Mouse (Mus musculus): ENCODE measurements around the gene Slc25a23.

The Slc25a23 gene

DNA sequence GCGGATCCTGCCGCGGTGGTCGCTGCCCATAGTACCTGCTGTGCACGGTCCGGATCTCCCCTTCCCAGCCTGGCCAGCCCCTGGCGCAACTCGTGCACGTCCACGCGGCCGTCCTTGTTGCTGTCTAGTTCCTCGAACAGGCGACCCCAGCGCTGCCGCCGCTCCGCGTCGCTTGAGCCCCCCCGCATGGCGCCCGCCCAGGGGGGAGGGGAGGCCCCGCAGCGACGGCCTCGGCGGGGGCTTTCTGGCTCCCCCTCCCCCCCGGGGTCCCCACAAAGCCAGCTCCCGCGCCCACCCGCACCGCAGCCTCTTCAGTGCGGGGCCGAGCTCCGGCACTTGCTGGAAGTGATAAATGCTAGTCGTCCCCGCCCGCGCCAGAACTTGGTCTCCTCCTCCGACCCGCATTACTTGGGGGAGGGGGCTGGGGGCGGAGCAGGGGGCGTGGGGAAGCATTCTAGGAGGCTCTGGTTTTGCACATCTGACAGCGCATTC lies at the start of gene Slc25a23:
Gene Slc25a23 (minus strand): TSS at position 378 of the 492 bp plus-strand sequence.
- under 1% methylated on average over 45 of the region's 45 CpGs for WGBS

- WGBS: 84% methylated on average over 5 of the region's 5 CpGs
Observed at GRCm38 (mm10) chr17:57108666-57109171, 49.1 kb upstream of the Slc25a23 start.

- WGBS: 92% methylated on average over 7 of the region's 7 CpGs
Observed at GRCm38 (mm10) chr17:57108040-57108665, 48.5 kb upstream of the Slc25a23 start.

GRCm38 (mm10) chr17:57107064-57107463 lies 47.4 kb upstream of the Slc25a23 start:
- WGBS: 93% methylated on average over 5 of the region's 5 CpGs

- WGBS: 36% methylated on average over 9 of the region's 9 CpGs
Observed at GRCm38 (mm10) chr17:57106035-57106368, 46.3 kb upstream of the Slc25a23 start.

DNA sequence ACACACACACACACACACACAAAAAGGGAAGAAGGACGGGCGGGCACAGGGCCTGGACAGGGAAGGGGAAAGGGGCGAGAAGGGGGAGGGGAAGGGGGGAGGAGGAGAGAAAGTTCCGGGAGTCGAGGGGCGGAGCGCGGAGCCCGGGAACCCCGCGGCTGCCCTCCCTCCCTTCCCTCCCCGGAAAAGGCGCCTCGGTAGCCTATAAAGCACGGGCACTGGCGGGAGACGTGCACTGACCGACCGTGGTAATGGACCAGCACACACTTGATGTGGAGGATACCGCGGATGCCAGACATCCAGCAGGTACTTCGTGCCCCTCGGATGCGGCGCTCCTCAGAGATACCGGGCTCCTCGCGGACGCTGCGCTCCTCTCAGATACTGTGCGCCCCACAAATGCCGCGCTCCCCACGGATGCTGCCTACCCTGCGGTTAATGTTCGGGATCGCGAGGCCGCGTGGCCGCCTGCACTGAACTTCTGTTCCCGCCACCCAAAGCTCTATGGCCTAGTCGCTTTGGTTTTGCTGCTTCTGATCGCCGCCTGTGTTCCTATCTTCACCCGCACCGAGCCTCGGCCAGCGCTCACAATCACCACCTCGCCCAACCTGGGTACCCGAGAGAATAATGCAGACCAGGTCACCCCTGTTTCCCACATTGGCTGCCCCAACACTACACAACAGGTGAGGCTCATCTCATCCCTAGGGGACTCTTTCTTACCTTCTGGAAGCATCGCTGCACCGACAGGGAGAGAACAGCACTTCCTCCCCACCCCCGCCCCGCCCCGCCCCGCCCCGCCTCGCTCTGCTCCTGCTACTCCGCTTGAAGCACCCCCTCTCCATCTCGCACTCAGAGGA lies 45.7 kb upstream of the Slc25a23 start, which contains the start of gene Tnfsf9:
Gene Tnfsf9 (plus strand): TSS at position 145 of the 854 bp plus-strand sequence.
- 1% methylated on average over 57 of the region's 61 CpGs for WGBS

DNA sequence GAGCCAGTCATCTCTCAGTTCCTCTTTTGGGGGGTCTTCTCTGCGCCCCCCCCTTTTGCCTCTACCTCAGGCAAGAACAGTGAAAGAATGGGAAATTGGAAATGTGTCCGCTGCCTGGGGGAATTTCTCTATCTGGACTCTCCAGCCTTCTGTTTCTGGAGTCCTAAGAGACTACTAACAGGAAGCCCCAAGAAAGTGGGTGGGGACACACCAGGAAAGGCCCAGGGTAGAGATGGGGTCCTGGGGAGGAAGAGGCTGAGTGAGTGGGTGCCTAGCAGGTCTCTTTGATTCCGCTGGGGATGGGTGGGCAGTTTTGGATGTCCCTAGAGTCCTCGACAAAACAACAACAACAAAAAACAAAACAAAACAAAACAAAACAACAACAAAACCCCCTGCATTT lies 44.8 kb upstream of the Slc25a23 start:
- 53% methylated on average over 4 of the region's 4 CpGs for WGBS

- WGBS: 76% methylated on average over 2 of the region's 2 CpGs
Observed at GRCm38 (mm10) chr17:57102276-57102675, 42.6 kb upstream of the Slc25a23 start.

- WGBS: 13% methylated on average over 10 of the region's 10 CpGs
Observed at GRCm38 (mm10) chr17:57099629-57100325, 40.1 kb upstream of the Slc25a23 start.

DNA sequence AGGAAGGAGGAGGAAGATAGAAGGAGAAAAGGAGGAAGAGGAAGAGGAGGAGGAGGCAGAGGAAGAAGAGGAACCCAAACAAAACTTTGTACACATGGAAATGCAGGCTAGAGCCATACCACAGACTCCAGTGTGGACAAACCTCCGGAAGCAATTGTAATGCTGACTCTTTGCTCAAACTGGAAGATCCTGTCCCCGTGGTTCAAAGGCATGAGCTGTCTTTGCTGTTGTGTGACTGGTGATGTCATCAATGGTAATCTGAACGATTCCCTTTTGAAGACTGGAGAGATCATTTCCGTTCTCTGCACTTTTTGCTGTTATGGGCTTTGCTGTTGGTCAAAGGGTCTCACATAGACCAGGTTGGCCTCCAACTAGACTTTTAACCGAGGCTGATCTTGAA lies 38.7 kb upstream of the Slc25a23 start:
- WGBS: 77% methylated on average over 5 of the region's 5 CpGs

DNA sequence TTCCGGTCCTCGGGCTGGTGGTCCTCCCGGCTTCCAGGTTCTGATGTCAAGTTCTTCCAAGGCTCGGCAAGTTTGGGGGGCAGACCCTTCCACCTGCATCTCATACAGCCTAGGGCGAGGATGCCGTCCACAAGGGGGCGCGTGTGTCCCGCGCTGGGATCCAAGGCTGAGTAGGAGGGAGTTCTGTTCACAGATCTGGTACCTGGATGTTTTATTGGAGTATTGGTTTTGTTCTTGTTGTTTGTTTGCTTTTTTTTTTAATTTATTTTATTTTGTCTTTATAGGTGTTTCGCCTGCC lies 36.9 kb upstream of the Slc25a23 start:
- 0% methylated on average over 11 of the region's 11 CpGs for WGBS

GRCm38 (mm10) chr17:57095855-57096622 lies 36.4 kb upstream of the Slc25a23 start:
- 2% methylated on average over 18 of the region's 19 CpGs for whole genome bisulfite sequencing

- WGBS: 100% methylated on average over 3 of the region's 3 CpGs
Observed at GRCm38 (mm10) chr17:57094222-57094621, 34.6 kb upstream of the Slc25a23 start.

DNA sequence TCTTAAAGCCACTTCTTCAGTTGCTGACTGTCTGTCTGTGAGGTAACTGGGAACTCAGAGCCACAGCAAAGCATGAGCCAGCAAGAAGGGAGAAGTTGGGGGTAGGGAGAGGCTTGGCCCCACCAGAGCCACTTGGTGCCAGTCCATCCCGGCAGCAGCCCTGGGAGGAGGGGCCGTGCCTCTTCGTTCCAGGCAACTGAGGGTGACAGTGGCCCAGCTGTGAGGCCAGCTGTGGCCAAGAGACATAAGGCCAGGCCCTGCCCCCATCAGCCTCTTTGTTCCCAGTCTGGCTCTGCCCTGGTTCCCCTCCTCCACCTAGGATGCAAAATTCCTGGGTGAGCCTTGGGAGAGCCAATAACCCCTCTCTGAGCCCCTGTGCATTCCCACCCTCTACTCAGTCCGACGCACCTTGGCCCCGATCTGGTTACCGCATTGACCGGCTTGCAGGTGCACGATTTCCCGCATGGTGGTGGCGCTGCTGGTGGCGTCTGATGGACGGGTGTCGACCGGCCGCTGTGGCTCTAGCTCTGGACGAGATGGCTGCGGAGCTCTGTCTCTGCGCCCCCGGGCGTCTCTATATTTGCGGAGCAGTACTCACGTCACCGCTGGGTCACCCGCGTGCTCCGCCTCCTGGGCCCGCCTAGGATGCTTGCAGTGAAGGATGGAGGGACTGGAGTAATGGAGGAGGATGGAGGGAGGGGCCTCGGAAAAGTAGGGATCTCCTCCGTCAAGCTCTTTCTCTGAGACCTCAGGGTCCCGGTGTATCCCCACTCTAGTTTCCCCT lies 27.6 kb upstream of the Slc25a23 start, which contains the start of gene Tubb4a:
Gene Tubb4a (minus strand): TSS at position 734 of the 784 bp plus-strand sequence.
- WGBS: 1% methylated on average over 31 of the region's 31 CpGs

DNA sequence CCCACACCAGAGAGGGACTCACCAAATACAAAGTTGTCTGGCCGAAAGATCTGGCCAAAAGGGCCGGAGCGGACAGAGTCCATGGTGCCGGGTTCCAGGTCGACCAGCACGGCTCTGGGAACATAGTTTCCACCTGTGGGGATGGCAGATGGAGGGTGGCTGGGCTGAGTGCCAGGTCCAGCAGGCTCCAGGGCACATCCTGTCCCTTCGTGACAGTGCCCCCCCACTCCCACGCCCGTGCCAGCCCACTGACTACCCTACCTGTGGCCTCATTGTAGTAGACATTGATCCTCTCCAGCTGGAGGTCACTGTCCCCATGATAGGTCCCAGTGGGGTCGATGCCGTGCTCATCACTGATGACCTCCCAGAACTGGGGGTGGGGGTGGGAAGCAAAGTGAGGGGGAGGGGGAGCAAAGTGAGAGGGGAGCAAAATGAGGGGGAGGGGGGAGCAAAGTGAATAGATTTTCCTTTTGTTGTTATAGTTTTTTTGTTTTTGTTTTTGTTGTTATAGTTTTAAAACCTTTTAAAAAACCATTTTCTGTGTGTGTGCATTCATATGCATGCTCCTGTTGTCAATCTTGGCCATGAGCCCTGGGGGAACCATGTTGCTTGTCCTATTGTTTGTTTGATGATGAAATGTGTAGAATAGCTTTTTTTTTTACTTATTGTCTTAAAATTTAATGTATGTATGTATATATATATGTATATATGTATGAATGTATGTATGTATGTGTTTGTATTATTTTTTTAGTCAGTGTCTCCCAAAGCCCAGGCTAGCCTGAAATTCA lies 26.5 kb upstream of the Slc25a23 start:
- WGBS: 65% methylated on average over 11 of the region's 11 CpGs

GRCm38 (mm10) chr17:57082481-57082880 lies 22.8 kb upstream of the Slc25a23 start:
- WGBS: 42% methylated on average over 5 of the region's 5 CpGs

- WGBS: 84% methylated on average over 31 of the region's 31 CpGs
Observed at GRCm38 (mm10) chr17:57081234-57081842, 21.7 kb upstream of the Slc25a23 start.

DNA sequence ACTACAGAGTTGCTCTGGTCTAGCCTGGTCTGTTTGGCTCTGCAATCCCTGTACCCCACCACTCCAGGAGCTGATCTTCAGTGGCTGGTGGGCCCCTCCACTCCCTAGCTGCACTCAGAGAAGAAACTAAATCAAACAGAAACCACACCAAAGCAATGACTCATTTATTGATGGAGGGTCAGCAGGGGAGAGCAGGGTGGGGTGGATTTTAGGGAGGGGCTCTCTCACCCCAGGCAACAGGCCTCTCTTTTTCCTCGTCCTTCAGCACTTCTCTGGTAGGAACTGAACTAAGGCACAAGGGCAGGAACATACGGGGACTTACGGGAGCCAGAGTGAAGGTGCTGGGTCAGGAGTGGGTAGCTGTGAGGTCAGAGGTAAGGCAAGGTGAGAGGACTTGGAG lies 20.3 kb upstream of the Slc25a23 start:
- WGBS: 81% methylated on average over 3 of the region's 3 CpGs

DNA sequence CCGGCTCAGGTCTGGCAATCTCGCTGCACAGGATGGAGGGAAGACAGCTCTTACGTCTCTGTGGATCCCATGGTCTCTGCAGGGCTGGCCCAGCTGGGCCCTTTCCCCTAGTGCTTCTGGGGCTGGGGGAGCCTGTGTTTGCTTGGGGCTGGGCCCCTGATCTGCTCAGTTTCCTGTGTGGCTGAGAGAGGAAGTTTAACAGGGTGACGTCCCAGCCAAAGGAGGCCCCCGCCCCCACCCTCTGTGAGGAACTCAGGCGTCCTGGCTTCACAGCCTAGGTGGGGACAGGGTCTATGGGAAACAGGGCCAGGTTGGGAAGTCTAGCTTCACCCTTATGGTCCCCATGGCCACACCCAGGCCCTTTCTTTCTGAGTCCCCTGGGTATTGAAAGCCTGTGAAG lies 18.7 kb upstream of the Slc25a23 start, which contains the start of gene Dennd1c:
Gene Dennd1c (minus strand): TSS at position 179 of the 400 bp plus-strand sequence.
- WGBS: 60% methylated on average over 6 of the region's 6 CpGs
